Mouse (Mus musculus): ENCODE data around the gene Phf7. TPM values are rescaled to one million over a fixed set of nuclear protein-coding genes. Genes with fewer than 3 reads are reported as not detected.
A peak's percentile ranks its signal among the peaks of the same experiment; 100 is the strongest.

The Phf7 gene
- polyA plus RNA-seq, 1 experiment from 2014 or later, result 12.4 TPM

GRCm38 (mm10) chr14:31226978-31227377 is 24.1 kb downstream of the Phf7 start:
- H3K9ac ChIP-seq, result no peak overlapping the region
- no peaks in the 10 kb centered on the region for H3K27me3 ChIP-seq
- H3K27ac ChIP-seq, result no peak overlapping the region
- no peaks in the 10 kb centered on the region for H3K9me3 ChIP-seq (replicated peaks)
- H3K36me3 ChIP-seq, result no peaks in the 10 kb centered on the region
- no peak overlapping the region for H3K4me2 ChIP-seq (replicated peaks)
- peaks cover 13% of the 10 kb centered on the region for H3K4me1 ChIP-seq
- WGBS, result 66% methylated on average over 4 of the region's 4 CpGs
- H3K4me3 ChIP-seq, result no peak overlapping the region
- no peak for ATAC-seq (ENCODE audit: low FRiP score)

DNA sequence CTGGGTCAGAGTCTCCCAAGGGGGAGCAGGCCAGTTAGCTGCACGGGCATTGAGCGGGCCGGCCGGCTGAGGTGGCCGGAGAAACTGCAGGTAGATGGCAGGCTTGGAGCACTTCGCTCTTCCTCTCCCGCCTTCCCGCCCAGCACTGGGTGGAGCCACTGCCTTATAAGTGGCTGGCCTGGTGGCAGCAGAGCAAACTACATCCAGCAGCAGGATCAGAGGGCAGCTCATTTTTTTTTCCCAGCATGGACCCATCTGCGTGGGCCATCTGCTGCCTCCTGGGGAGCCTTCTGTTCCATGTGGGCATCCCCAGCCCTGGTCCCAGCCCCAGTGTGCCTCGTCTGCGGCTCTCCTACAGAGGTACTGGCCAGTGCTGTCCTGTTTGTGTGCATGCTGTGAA is 33.5 kb downstream of the Phf7 start, which contains the start of gene Sema3g:
TSS of gene Sema3g (plus strand) at position 195 of the 400 bp plus-strand sequence.
- peak; percentile 68 for ATAC-seq (ENCODE audit: low FRiP score)
- H3K27ac ChIP-seq, result 0 out of 2 replicates have a peak within 1 kb of the TSS, but pooled peaks have one; percentile 35
- H3K9ac ChIP-seq, result peak within 1 kb of the TSS; percentile 43; the same call in 1 of the 2 replicates
- no peak within 1 kb of the TSS for H3K4me3 ChIP-seq
- whole genome bisulfite sequencing, result 10% methylated on average over 11 of the region's 11 CpGs
- no peaks in the 10 kb centered on the region for H3K36me3 ChIP-seq
- H3K4me2 ChIP-seq (replicated peaks), result 0 out of 2 replicates have a peak within 1 kb of the TSS, but pooled peaks have one; percentile 17
- peaks cover 21% of the 10 kb centered on the region for H3K4me1 ChIP-seq
- peaks cover 7% of the 10 kb centered on the region for H3K27me3 ChIP-seq
- H3K9me3 ChIP-seq (replicated peaks), result no peaks in the 10 kb centered on the region

- Histone ChIP-seq H3K27ac (0 out of 2 replicates have a peak within 1 kb of the TSS, but pooled peaks have one; percentile 35), H3K9me3 (replicated peaks) (no peaks in the 10 kb centered on the region), H3K9ac (peak within 1 kb of the TSS; percentile 43; the same call in 1 of the 2 replicates), H3K36me3 (no peaks in the 10 kb centered on the region), H3K4me3 (no peak within 1 kb of the TSS), H3K27me3 (peaks cover 7% of the 10 kb centered on the region), H3K4me1 (peaks cover 21% of the 10 kb centered on the region), H3K4me2 (replicated peaks) (0 out of 2 replicates have a peak within 1 kb of the TSS, but pooled peaks have one; percentile 17)
- no peak for ATAC-seq (ENCODE audit: low FRiP score)
- 58% methylated on average over 2 of the region's 2 CpGs for WGBS
These were observed 34.3 kb downstream of the Phf7 start, which contains the start of gene Nisch for GRCm38 (mm10) chr14:31216846-31217245. Nisch (minus strand) TSS chr14:31216946.

GRCm38 (mm10) chr14:31215157-31216002 is 35.7 kb downstream of the Phf7 start:
- peaks cover 21% of the 10 kb centered on the region for H3K4me1 ChIP-seq
- ATAC-seq (ENCODE audit: low FRiP score), result peak; percentile 62
- 0 out of 2 replicates have a peak overlapping the region, but pooled peaks have one; percentile 8 for H3K9ac ChIP-seq
- H3K27ac ChIP-seq, result no peak overlapping the region
- WGBS, result 33% methylated on average over 15 of the region's 15 CpGs
- H3K4me2 ChIP-seq (replicated peaks), result no peak overlapping the region
- H3K36me3 ChIP-seq, result no peaks in the 10 kb centered on the region
- H3K27me3 ChIP-seq, result peaks cover 7% of the 10 kb centered on the region
- no peak overlapping the region for H3K4me3 ChIP-seq
- no peaks in the 10 kb centered on the region for H3K9me3 ChIP-seq (replicated peaks)

DNA sequence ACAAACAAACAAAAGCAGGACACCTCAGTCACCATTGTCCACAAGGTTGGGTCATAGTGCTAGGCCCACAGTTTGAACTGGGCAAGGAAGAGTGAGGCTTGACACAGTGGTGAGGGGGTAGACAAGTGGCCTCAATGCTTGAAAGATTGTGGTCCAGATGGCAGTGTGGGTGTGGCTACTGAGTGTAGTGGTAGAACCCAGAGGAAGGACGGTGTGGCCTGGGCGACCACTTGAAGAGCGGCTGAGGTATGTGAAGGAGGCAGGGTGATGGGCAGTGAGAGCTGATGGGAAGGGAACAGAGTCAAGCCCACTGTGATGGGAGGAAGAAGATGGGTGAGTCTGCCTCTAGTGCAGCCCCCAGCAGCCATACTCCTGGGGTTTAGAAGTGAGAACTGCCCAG is 36.4 kb downstream of the Phf7 start:
- no peak overlapping the region for H3K4me2 ChIP-seq (replicated peaks)
- H3K27me3 ChIP-seq, result peaks cover 7% of the 10 kb centered on the region
- no peak overlapping the region for H3K27ac ChIP-seq
- H3K9me3 ChIP-seq (replicated peaks), result no peaks in the 10 kb centered on the region
- no peak overlapping the region for H3K9ac ChIP-seq
- no peaks in the 10 kb centered on the region for H3K36me3 ChIP-seq
- no peak overlapping the region for H3K4me3 ChIP-seq
- ATAC-seq (ENCODE audit: low FRiP score), result no peak
- WGBS, result 89% methylated on average over 3 of the region's 3 CpGs
- H3K4me1 ChIP-seq, result peaks cover 21% of the 10 kb centered on the region

DNA sequence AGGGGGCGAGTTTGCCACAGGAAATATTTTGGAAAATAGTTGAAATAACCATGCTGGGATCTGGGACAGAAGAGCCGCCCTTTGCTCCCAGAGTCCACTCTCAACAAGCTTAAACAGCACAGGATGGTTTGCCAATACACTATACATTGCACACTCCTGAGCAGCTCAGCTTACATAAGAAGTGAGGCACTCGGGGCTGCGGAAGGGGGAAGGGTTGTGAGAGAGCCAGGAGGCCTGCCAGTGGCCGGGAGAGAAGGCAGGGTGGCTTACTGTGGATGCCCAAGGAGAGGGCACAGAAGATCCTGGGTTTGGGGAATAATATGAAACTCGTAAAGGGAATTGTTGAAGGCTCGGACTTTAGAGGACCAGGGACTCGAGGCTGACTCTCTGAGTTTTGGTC is 37.2 kb downstream of the Phf7 start:
- 69% methylated on average over 8 of the region's 8 CpGs for WGBS
- Histone ChIP-seq H3K9ac (no peak overlapping the region), H3K9me3 (replicated peaks) (no peaks in the 10 kb centered on the region), H3K27me3 (peaks cover 7% of the 10 kb centered on the region), H3K36me3 (no peaks in the 10 kb centered on the region), H3K27ac (no peak overlapping the region), H3K4me3 (no peak overlapping the region), H3K4me2 (replicated peaks) (no peak overlapping the region), H3K4me1 (peaks cover 19% of the 10 kb centered on the region)
- ATAC-seq (ENCODE audit: low FRiP score), result no peak

DNA sequence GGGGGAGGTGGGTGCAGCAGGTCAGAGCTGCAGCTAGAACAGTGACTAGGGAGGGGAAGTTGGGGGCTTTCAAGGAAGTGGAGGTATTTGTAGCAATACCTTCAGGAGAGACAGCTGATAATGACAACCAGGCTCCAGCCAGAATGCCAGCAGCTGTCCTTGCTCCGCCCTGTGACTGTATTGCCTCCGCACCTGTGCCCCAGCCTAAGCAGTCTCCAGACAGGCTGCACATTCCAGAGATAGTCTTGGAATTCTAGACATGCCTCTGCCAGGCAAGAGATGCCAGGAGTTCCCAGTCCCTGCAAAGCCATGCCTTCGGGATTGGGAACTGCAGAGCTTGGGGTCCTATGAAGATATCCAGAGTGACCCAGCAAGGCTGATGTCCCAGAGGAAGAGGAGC is 38.6 kb downstream of the Phf7 start:
- 87% methylated on average over 3 of the region's 3 CpGs for WGBS
- no peaks in the 10 kb centered on the region for H3K9me3 ChIP-seq (replicated peaks)
- H3K27me3 ChIP-seq, result peaks cover 7% of the 10 kb centered on the region
- no peak overlapping the region for H3K4me2 ChIP-seq (replicated peaks)
- H3K9ac ChIP-seq, result no peak overlapping the region
- ATAC-seq (ENCODE audit: low FRiP score), result no peak
- no peak overlapping the region for H3K4me3 ChIP-seq
- H3K36me3 ChIP-seq, result no peaks in the 10 kb centered on the region
- H3K27ac ChIP-seq, result no peak overlapping the region
- H3K4me1 ChIP-seq, result peaks cover 12% of the 10 kb centered on the region

- Histone ChIP-seq H3K27ac (no peak overlapping the region), H3K27me3 (peaks cover 7% of the 10 kb centered on the region), H3K36me3 (no peaks in the 10 kb centered on the region), H3K9ac (no peak overlapping the region), H3K4me1 (peaks cover 14% of the 10 kb centered on the region), H3K9me3 (replicated peaks) (no peaks in the 10 kb centered on the region), H3K4me2 (replicated peaks) (no peak overlapping the region), H3K4me3 (no peak overlapping the region)
- no peak for ATAC-seq (ENCODE audit: low FRiP score)
- 87% methylated on average over 6 of the region's 6 CpGs for WGBS
These were observed 39.3 kb downstream of the Phf7 start for GRCm38 (mm10) chr14:31211854-31212253.

DNA sequence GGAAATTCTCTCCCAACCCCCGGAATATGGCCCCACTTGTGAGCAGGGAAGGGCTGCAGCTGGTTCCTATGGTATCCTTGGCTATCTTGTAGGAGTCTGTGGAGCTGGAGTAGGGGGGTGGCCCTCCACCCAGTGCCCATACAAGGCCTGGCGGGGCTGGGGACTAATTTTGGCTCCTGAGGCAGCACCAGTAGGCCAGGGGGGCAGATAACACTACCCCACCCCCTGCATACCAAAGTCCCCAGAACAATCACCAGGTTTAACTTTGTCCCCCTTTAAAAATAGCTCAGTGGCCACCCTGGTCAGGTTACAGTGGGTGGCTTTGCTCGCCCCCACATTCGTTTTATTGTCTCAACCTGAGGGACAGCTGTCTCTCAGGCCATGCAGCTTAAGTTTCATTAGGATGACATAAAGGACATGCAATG is 42.0 kb downstream of the Phf7 start:
- Histone ChIP-seq H3K9me3 (replicated peaks) (no peaks in the 10 kb centered on the region), H3K4me3 (no peak overlapping the region), H3K27me3 (peaks cover under 1% of the 10 kb centered on the region; the same call in 1 of the 2 replicates), H3K4me2 (replicated peaks) (no peak overlapping the region), H3K36me3 (peaks cover under 1% of the 10 kb centered on the region), H3K9ac (no peak overlapping the region), H3K27ac (no peak overlapping the region), H3K4me1 (peaks cover 22% of the 10 kb centered on the region)
- ATAC-seq (ENCODE audit: low FRiP score), result no peak
- 76% methylated on average over 4 of the region's 4 CpGs for WGBS

- ATAC-seq (ENCODE audit: low FRiP score), result no peak
- H3K27me3 ChIP-seq, result no peaks in the 10 kb centered on the region
- WGBS, result 79% methylated on average over 2 of the region's 2 CpGs
- no peaks in the 10 kb centered on the region for H3K9me3 ChIP-seq (replicated peaks)
- peak within 1 kb of the TSS; percentile 97 for H3K4me2 ChIP-seq (replicated peaks)
- peaks cover 11% of the 10 kb centered on the region for H3K36me3 ChIP-seq
- peak within 1 kb of the TSS; percentile 78; the same call in 1 of the 2 replicates for H3K4me3 ChIP-seq
- peak within 1 kb of the TSS; percentile 88; the same call in 1 of the 2 replicates for H3K27ac ChIP-seq
- H3K9ac ChIP-seq, result peak within 1 kb of the TSS; percentile 92
- H3K4me1 ChIP-seq, result peaks cover 26% of the 10 kb centered on the region
These were observed 43.0 kb downstream of the Phf7 start, which contains the start of gene Tnnc1 for GRCm38 (mm10) chr14:31208084-31208483. Tnnc1 (plus strand) TSS chr14:31208312.

GRCm38 (mm10) chr14:31207070-31207830 is 43.9 kb downstream of the Phf7 start:
- peak; percentile 35 for ATAC-seq (ENCODE audit: low FRiP score)
- H3K9me3 ChIP-seq (replicated peaks), result no peaks in the 10 kb centered on the region
- H3K27ac ChIP-seq, result peak overlapping the region; percentile 88
- H3K4me1 ChIP-seq, result peaks cover 26% of the 10 kb centered on the region
- H3K4me2 ChIP-seq (replicated peaks), result peak overlapping the region; percentile 97
- no peaks in the 10 kb centered on the region for H3K27me3 ChIP-seq
- peak overlapping the region; percentile 92 for H3K9ac ChIP-seq
- H3K4me3 ChIP-seq, result peak overlapping the region; percentile 78
- H3K36me3 ChIP-seq, result peaks cover 19% of the 10 kb centered on the region
- WGBS, result 81% methylated on average over 13 of the region's 13 CpGs

DNA sequence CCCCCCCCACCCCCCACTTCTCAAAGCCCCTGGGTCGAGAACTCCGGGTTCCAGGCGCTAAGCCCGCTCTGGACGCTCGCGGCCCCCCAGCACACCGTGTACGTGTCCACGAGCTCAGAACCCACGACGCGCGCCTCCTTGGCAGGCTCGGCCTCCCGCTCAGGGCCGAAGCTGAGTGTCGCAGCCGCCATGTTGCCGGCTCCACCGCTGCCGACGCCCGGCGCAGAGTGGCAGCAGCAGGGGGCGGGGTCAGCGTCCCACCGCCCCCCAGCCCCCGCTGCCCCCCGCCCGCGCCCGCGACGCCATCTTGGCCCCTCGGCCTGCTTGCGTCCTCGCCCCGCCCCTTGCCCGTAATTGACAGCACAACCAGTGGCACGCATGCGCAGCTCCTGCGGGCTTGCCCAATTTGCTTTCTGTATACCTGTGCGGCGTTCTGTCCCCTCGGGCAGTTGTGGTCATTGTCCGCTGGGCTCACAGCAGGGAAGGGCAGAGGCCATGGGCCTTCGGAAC is 44.6 kb downstream of the Phf7 start:
- under 1% methylated on average over 48 of the region's 48 CpGs for WGBS
- peak overlapping the region; percentile 78 for H3K4me3 ChIP-seq
- H3K27me3 ChIP-seq, result no peaks in the 10 kb centered on the region
- ATAC-seq (ENCODE audit: low FRiP score), result peak; percentile 69
- H3K27ac ChIP-seq, result peak overlapping the region; percentile 88
- peaks cover 26% of the 10 kb centered on the region for H3K4me1 ChIP-seq
- peaks cover 27% of the 10 kb centered on the region for H3K36me3 ChIP-seq
- H3K9ac ChIP-seq, result peak overlapping the region; percentile 92
- H3K4me2 ChIP-seq (replicated peaks), result peak overlapping the region; percentile 97
- H3K9me3 ChIP-seq (replicated peaks), result no peaks in the 10 kb centered on the region

All from hindbrain, embryonic 12.5 days (tissue).